Mouse (Mus musculus): ENCODE measurements around the gene Gm45234.
A peak's percentile ranks its signal among the peaks of the same experiment; 100 is the strongest.

Gene Gm45234

DNA sequence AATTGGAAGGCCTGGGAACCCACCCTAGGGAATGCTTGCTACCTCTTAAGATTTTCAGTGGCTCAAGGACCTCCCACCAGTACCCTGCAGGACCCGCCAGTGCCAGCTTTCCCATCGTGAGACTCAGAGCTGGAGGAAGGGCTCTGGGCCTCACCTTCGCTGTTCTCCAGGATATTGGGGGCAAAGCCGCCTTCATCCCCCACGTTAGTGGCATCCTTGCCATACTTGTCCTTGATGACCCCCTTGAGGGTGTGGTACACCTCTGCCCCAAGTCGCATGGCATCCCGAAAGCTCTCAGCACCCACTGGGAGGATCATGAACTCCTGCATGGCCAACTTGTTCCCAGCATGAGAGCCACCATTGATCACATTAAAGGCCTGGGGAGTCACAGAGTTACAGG lies 10.1 kb upstream of the Gm45234 start:
- no peak for DNase-seq (ENCODE audit: low spot score)

- peak; percentile 65 for DNase-seq (ENCODE audit: low spot score)
These were observed 3.4 kb upstream of the Gm45234 start for GRCm38 (mm10) chr6:124759259-124759658.

- DNase-seq (ENCODE audit: low spot score) = no peak
These were observed 3.0 kb upstream of the Gm45234 start for GRCm38 (mm10) chr6:124758849-124759232.

GRCm38 (mm10) chr6:124757909-124758848 lies 2.4 kb upstream of the Gm45234 start:
- DNase-seq (ENCODE audit: low spot score) = no peak

DNA sequence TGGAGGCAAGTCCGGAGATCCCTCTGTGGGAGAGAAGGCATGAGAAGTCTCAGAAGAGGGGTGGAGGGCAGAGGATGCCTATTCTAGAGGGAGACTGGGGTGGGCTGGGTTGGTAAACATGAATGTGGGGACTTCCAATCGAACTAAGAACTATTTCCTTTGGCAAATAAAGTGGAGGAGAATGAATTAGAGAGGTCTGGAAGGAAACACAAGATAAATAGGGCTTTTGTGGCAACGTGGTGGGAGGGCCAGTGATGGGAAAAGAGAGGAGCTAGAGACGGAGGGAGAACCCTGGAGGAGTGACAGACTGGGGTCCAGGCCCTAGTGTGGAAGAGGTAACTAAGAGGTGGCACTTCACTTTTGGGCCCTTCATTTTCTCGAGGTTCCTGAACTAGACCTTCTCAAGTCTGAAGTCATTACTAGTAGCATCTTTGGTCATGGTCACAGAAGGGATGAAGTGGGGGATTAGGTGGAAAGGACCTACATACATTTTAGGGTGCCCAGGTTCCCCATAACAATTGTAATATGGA lies 1.6 kb upstream of the Gm45234 start:
- no peak for DNase-seq (ENCODE audit: low spot score)

- DNase-seq (ENCODE audit: low spot score) = no peak
These were observed 980 bp upstream of the Gm45234 start for GRCm38 (mm10) chr6:124756652-124757350.

- no peak for DNase-seq (ENCODE audit: low spot score)
These were observed 515 bp downstream of the Gm45234 start for GRCm38 (mm10) chr6:124755306-124755705.

DNA sequence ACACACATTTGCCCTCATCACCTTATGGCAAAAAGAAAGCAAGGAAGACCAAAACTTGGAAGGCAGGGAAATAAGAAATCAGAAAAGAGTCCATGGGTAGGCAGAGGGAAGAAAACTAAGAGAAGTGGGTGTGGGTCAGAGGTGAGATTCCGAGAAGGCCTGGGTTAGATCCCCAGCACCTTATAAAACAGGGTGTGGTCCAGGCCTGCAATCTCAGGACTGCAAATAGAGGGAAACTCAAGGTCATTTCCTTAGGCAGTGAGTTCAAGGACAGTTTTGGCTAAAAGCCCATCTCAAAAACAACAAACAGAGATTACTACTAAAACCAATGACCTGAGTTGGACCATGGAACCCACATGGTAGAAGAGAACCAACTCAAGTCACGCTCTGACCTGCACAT lies 2.0 kb downstream of the Gm45234 start:
- DNase-seq (ENCODE audit: low spot score) = no peak

- DNase-seq (ENCODE audit: low spot score) = no peak
These were observed 5.4 kb downstream of the Gm45234 start for GRCm38 (mm10) chr6:124750405-124750804.

GRCm38 (mm10) chr6:124746654-124747632 lies 8.9 kb downstream of the Gm45234 start:
- no peak for DNase-seq (ENCODE audit: low spot score)

DNA sequence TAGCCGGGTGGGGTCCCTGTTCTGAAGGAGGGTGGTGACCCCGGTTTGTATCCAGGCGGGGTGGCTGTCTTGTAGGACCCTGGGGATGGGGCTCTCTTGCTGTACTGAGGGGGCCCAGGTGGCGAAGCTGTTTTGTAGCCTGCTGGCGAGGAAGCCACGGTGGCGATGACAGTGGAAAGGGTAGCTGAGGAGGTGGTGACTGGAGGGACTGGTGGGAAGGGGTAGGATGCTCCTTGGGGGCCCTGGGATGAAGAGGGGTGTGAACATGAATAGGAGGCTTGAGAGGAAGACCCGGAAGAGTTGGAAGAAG lies 9.6 kb downstream of the Gm45234 start:
- no peak for DNase-seq (ENCODE audit: low spot score)

DNA sequence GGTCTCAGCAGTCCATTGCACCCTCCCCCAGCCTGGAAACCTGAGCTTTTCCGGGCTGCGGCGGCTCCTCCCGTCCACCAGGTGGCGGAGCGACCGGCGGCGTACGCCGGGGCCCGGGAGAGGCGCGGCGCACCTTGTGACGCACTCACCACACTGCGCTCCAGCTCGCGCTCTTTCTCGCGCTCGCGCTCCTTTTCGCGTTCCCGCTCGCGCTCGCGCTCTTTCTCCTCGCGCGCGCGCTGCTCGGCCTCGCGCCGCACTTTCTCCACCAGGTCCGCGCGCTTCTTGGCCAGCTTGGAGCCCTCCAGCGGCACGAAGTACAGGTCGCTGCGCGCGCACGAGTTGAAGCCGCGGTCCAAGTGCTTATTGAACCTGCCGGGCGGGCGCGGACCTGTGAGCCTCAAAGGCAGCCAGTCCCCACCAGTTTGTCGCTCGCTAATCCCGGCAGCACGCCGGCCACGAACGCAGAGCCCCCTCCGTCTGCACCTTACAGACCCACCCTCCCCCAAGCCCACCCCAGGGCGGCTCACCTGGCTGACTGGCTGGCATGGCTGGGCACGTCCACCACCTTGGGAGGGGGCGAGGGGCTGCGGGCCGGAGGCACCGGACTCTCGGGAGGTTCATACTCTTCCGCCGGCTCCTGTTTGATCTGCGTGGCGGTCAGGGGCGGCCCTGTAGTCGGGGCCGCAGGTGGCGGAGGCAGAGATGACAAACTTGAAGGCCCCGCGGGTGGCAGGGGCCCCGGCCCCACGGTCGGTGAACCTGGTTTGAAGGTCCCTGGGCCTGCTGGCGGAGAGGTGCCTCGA lies 10.1 kb downstream of the Gm45234 start:
- DNase-seq (ENCODE audit: low spot score) = peak; percentile 93

GRCm38 (mm10) chr6:124744755-124745321 lies 11.0 kb downstream of the Gm45234 start:
- DNase-seq (ENCODE audit: low spot score) = no peak

- DNase-seq (ENCODE audit: low spot score) = no peak
These were observed 12.2 kb downstream of the Gm45234 start for GRCm38 (mm10) chr6:124743647-124744046.

DNA sequence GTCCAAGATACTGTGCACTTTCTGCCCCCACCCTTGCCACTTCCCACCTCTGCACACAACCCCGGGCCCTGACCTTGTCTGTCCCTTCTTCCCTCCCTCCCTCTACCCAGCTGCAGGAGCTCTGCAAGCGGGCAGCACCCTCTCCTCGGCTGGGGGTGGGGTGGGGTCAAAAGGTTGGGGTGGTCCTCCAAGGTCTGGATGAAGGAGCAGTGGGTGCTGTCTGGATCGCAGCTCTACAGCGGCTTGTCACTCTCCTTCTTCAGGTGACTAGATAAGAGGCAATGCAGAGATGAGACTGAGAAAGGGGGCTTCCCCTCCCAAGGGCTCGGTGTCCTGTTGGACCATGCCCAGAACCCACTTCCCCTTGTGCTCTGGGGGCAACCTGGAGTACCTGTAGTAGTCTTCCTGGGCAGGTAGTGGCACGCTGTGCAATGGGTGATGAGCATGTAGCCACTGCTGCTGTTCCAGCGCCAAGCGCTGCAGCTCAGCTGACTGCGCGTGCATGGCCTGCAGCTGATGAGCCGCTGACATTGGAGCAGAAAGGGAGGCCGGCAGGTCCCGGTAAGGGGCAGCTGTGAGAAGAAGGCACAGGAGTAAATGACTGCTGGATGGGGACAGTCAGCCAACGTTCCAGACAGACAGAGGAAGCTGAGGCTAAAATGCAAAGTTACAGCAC lies 12.8 kb downstream of the Gm45234 start:
- DNase-seq (ENCODE audit: low spot score) = no peak

- DNase-seq (ENCODE audit: low spot score) = no peak
These were observed 14.0 kb downstream of the Gm45234 start for GRCm38 (mm10) chr6:124741842-124742241.

DNA sequence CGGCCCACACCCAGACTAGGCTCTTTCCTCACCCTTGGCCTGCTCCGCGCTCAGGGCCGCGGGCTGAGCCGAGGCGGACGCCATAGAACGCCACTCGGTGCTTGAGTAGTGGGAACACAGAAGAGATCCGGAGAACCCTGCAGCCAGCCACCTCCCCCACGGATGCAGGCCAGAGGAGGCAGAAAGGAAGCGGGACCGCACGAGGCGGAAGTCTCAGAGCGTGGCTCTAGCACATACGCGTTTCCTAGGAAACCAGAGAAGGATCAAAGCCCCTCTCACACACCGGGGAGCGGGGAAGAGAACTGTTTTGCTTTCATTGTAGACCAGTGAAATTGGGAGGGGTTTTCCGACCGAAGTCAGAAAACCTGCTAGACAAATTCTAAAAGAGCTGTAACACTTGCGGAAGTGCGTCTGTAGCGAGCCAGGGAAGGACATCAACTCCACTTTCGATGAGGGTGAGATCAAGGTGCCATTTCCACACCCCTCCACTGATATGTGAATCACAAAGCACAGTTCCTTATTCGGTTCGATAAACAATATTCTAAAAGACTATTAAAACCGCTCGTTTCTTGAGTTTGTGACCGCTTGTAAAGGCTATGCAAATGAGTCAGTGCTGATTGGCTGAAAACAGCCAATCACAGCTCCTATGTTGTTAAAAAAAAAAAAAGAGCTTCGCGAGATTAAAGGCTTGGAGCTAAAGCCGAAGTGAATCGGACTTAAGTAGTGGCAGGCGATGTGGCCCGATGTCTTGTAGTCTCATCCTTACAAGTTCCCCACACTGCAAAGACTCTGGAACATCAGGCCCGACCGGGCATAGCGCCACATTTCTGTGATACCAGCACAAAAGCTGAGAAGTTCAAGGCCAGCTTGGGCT lies 14.7 kb downstream of the Gm45234 start, which contains the start of gene Grcc10:
Gene Grcc10 (minus strand): TSS at position 487 of the 874 bp plus-strand sequence.
- DNase-seq (ENCODE audit: low spot score) = peak; percentile 87

- peak; percentile 64 for DNase-seq (ENCODE audit: low spot score)
These were observed 15.5 kb downstream of the Gm45234 start for GRCm38 (mm10) chr6:124740211-124740887.

Data from c-Kit-positive CD71-positive TER-119-positive erythroid progenitor cells, embryonic 14.5 days (primary cell).